Mouse (Mus musculus): ENCODE measurements at regions not wholly inside any gene's neighbourhood (a gene's known extent, or its start where the extent isn't known, plus 50 kb on each side); places are given as distances from the start of the nearest gene placed in this dataset.

GRCm38 (mm10) chr17:45966736-45967135 is 65.4 kb downstream of the Vegfa start:
- no peak for DNase-seq

- peak; percentile 28 for DNase-seq
Observed at GRCm38 (mm10) chr17:45964031-45964430, 68.1 kb downstream of the Vegfa start.

DNA sequence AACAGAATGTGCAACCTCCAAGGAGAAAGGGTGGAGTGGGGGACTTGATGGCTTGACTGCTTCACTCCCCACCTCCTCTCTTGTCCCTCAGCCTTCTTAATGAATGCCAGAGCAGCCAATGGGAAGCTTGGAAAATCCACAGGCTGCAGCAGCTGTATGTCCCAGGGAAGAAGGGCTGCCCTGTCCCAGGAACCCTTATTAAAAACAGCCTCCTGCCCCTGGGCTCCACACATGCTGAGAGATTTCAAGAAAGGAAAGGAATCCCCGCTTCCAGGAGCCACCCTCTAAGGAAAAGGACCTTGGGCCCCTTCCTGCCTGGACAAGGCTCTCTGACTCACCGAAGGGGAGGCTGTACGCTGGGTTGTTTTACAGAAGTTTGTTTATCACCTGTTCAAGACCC is 68.8 kb downstream of the Vegfa start:
- no peak for DNase-seq

DNA sequence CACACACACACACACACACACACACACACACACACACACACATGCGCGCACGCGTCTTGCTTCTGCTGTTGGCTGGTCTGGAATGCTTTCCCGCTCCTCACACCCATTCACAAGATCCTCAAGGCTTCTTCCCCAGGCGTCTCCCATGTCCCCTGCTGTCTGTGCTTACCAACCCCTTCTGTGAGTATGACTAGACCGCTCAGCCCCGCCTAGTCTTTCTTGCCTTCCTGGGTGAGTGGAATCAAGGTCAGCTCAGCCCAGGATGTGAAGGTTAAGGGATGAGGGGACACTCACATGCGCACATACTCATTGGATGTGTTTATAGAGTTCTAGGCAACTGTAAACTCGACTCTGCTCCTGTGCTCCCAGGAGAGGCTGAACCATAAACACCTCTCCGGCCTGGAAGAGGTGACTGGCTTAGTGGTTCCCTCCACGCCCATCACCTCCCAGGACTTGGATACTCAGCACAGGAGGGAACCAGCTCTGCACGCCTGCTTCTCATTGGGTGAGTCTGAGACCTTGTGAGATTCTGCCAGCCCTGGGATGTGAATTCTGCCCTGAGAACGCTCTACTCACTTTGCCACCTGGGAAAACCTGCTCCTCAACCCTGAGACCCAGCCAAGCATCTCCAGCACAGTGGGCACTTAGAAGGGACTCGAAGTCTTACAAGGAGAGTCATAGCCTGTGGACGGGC is 70.4 kb downstream of the Vegfa start:
- no peak for DNase-seq

DNA sequence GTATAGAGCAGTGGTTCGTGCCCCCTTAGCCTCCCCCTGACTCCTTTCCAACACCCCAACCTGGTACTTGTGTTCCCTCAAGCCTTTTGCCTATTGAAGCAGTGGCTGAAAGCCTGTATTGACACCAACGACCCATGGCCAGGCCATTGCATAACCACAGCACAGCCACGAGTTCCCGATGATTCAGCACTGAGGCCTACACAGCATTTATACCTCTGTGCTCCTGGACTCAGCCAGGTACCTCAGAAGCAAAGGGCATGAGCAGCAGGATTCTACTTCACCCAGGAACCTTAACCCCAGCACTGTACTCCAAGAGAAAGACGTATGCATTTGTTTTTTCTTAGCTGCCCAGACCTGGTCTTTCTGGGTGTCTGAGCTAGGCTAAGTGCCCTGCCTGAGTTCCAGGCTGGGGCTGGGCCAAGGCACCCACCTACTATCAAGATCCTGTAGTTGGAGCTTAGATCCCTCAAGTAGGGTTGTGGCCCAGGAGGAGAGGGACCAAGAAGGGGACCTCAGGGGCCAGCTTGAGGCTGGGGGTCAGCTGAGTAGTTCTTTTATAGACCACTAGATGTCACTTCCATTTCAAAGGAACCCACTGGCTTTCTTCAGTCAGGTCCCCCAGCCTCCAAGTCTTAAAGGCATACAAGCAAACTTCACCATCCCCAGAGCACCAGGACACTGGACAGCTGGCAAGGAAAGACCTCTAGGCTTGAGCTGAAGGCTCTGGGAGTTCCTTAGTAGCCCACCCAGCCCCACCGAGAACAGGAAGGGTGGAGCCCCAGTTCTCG is 73.9 kb downstream of the Vegfa start:
- peak; percentile 30 for DNase-seq

DNA sequence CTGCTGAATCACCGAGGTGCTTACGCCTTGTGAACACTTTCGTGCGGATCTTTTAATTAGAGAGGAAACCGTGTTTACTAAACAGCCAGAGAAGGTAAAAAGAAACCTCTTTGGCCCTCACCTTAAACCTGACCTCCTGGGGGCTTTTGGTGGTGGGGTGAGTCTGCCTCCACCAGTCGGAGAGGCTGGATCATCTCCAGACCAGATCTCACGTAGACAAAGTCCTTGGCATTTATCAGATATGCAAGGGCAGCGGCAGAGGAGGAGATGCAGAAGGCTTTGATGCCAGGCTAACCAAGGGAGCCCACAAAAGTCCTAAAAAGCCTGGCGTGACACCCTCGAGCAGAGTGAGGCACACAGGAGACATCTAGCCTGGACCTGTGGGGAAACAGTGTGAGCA is 76.7 kb downstream of the Vegfa start:
- DNase-seq = no peak

GRCm38 (mm10) chr17:45954824-45955223 is 77.3 kb downstream of the Vegfa start:
- no peak for DNase-seq

DNA sequence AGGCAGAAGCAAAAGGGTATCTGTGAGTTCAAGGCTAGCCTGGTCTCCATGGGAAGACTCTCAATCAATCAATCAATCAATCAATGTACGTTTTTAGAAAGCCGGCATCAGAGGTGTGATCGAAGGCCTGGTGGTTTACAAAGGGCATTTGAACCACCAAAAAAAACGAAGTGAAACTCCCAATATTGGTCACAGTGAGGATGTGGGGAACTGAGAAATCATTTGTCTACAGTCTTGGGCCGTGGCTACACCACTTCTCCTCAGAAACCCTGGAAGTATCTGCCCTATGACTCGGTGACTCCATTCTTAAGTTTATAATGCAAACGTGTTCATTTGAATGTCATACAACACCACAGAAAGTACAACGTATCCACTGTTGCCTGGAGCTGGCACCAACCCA is 78.6 kb downstream of the Vegfa start:
- no peak for DNase-seq

- DNase-seq = no peak
Observed at GRCm38 (mm10) chr17:45950533-45951164, 81.5 kb downstream of the Vegfa start.

DNA sequence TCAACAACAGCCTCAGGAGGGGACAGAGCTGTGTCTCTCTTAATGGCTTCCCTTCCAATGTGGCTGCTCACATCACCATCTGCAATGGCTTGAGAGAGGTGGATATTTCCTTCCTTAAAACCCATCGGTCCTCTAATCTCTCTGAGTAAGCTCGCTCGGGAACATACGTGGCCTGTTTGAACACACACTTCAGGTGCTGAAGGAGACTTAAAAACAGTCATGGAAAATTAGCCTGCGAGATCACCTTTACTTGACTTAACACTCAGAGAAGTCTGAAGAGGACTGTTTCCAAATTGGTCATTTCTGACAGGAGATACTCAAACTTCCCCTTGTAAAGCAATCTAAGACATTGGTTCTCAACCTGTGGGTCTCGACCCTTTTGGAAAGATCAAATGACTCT is 83.0 kb downstream of the Vegfa start:
- DNase-seq = no peak

DNA sequence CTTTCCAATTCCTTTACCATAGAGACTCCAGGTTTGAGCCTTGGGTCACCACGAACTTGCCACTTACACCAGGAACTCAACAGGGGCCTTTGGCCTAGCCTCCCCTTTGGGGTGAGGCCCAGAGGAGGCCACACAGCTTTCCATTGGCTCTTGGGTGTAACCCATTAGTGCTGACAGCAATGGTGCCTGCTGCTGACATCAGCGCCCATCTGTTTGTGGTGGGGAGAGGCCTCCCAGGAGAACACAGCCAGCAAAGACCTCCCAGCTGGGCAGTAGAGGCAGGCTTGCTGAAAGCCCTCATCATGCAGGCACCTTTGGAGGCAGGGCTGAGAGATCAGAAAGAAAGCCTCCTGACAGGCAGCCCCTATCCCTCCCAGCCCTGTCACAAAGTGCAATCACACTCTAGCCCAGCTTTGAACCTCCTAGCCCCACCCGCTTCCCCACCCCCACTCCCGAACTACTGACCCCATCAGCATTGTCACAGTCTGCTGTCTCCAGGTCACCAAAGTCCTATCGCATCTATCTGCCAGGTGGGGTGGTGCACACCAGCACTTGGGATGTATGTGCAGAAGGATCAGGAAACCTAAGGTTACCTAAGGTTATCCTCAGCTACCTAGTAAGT is 83.7 kb downstream of the Vegfa start:
- no peak for DNase-seq

GRCm38 (mm10) chr17:45945005-45945404 is 87.2 kb downstream of the Vegfa start:
- DNase-seq = peak; percentile 44

DNA sequence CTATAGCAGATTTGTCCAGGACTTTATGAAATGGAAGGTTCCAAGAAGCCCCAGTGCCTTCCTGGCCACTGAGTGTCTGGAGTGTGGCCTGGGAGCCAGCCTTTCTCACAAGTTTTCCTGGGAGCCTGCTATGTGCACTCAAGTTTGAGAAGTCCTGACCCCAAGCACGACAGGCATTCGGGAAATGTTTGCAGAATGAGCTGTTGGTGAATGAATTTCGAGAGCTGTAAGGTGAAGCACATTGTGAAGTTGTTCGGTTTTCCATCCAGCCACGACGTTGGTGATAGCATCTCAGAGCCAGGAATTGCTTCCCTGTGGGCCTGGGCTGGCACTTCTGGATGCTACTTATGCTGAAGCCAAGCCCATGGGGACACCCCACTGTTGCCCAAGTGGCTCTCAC is 88.9 kb downstream of the Vegfa start:
- peak; percentile 50 for DNase-seq

- DNase-seq = no peak
Observed at GRCm38 (mm10) chr17:45941890-45942375, 90.2 kb downstream of the Vegfa start.

DNA sequence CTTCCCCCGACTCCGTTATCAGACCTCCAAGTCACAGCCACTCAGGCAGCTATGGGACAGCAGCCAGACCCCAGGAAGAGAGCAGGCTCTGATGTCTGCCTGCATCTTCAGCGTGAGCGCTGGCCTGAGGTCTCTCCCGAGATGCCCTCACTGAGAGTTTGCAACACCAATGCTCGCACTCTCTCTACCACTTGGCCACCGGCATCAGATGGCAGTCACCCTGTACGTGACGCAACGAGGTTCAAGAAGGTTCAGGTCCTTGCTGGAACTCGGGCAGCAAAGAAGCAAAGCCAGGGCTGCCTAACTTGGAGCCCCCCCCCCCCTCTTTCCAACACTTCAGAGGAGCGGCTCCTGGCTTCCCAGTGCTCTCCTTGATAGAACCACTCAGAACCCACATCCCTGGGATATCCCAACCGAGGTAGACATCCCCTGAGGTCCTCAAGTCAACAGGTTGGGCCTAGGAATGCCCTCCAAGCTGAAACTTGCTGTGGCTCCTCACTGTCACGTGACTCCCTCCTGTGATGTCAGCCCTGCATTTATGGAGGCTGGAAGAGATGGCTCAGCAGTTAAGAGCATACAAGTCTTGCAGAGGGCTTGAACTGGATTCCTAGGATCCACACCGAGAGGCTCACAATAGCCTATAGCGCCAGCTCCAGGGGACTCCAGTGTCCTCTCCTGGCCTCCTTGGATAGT is 91.9 kb downstream of the Vegfa start:
- DNase-seq = no peak

DNA sequence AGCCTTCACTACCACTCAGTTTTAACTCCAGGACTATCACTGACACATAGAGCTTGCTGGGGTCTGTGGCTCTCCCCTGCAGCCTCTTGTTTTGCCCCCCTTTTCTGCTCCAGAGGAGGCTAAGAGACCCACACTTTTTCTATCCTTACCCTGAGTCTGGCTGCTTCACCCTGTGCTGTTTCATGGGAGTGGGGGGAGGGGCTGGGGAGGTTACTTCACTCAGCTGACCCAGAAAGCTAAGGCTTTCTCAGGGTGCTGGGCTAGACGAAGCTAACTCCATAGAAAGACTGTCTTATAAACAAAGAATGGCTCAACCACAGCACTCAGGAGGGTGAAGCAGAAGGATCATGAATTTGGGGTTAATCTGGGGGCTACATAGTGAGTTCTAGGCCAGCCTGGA is 93.9 kb downstream of the Vegfa start:
- DNase-seq = no peak

DNA sequence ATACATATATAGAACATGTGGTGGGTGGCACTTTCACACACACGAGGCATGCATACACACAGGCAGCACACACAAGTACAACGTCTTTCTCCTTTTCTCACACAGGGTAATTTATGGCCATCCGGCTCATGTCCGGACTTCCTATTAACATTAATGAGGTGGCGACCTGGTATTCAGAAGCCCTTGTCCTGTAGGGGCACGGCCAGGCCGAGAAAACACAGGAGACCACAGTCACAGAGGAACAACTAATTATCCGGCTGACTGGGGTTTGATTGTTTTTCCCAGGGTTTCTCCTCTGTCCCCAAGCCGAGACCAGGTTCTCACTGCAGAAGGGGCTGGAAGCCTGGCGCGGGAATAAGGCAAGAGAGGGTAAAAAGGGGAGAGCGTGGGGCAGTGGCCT is 95.6 kb downstream of the Vegfa start:
- DNase-seq = no peak

- no peak for DNase-seq
Observed at GRCm38 (mm10) chr17:45935291-45935690, 96.9 kb downstream of the Vegfa start.

DNA sequence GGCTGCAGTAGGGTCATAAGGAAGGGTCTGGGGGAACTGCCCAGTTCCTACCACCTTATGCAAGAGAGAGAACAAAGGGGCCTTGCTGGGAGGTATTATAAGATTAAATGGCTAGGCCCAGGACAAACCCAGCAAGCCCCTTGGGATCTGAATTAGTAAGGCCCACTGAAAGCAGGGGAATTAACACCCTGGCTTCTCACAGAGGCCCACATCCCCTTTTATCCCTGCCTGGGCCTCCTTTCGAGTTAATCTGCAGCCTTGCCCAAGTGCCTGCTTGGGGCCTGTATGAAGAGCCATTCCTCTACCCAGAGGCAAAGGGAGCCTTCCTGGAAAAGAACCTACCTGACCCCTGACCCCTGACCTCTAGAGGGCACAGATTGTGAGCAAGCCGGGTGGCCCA is 98.2 kb downstream of the Vegfa start:
- DNase-seq = no peak

- DNase-seq = no peak
Observed at GRCm38 (mm10) chr17:45933034-45933433, 99.1 kb downstream of the Vegfa start.

DNA sequence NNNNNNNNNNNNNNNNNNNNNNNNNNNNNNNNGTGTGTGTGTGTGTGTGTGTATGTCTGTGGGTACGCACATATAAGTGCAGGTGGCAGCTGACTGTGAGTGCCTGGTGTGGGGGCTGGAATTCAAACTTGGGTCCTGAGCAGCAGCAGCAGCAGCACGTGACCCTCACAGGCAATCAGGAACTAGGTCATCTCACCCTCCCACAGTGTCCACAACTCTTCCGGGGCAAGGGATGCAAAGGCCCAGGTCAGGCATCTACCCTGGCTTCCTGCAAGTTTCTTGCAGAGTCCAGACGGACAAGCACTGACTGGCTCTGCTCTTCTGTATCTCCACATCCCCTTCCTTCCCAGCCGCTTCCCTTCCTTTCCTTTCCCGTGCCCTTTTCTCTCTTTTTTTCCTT is 99.6 kb downstream of the Vegfa start:
- DNase-seq = no peak

- DNase-seq = no peak
Observed at GRCm38 (mm10) chr17:45929591-45929990, 102.6 kb downstream of the Vegfa start.
